Mouse (Mus musculus) heart, embryonic 10.5 days (tissue): ENCODE measurements around the gene Kras. TPM values are rescaled to one million over a fixed set of nuclear protein-coding genes. Genes with fewer than 3 reads are reported as not detected.
A peak's percentile ranks its signal among the peaks of the same experiment; 100 is the strongest.

Source experiments
- DNase-seq: peaks from one replicate; pipeline ENCODE4 v3.0.0-alpha.2; 2017; ENCODE audit warnings: low spot score
- H3K27ac ChIP-seq: fragments of 300-500 bp; sonication (generic); 2 replicates; pipeline ENCODE4 v1.5.1; 2016; ENCODE audit warnings: mild to moderate bottlenecking
- H3K27me3 ChIP-seq: fragments of 300-500 bp; sonication (generic); 2 replicates; pipeline ENCODE4 v1.6.1; 2016; ENCODE audit warnings: mild to moderate bottlenecking; ENCODE audit not compliant: poor library complexity, insufficient read depth, severe bottlenecking
- H3K36me3 ChIP-seq: fragments of 300-500 bp; sonication (generic); 2 replicates; pipeline ENCODE4 v1.6.1; 2016; ENCODE audit warnings: mild to moderate bottlenecking, moderate library complexity
- H3K4me1 ChIP-seq: fragments of 300-500 bp; sonication (generic); 2 replicates; pipeline ENCODE4 v1.6.1; 2016; ENCODE audit warnings: mild to moderate bottlenecking
- H3K4me3 ChIP-seq: fragments of 300-500 bp; sonication (generic); 2 replicates; pipeline ENCODE4 v1.5.1; 2016; ENCODE audit warnings: mild to moderate bottlenecking, moderate library complexity
- H3K9me3 ChIP-seq: fragments of 300-500 bp; sonication (generic); 2 replicates; pipeline ENCODE4 v1.6.1; 2016; ENCODE audit warnings: mild to moderate bottlenecking, moderate library complexity
- WGBS: fragments of 180-500 bp; shearing (Covaris S2); methylation state at CpG from one replicate; pipeline ENCODE4 v1.1.7; 2016; 5-methylcytosine and 5-hydroxymethylcytosine counted together
- polyA plus RNA-seq: library from polyadenylated mRNA; unstranded; fragments of >200 nt; fragmentation: Nextera tagmentation; extraction: Ambion mirVana; gene quantifications from 2 replicates; pipeline ENCODE4 v1.2.1, GENCODE M21; 2016

The Kras gene
- polyA plus RNA-seq, 1 experiment from 2014 or later: 70.6 TPM

- Histone ChIP-seq H3K27me3 (peaks cover 74% of the 10 kb centered on the region), H3K4me3 (no peak overlapping the region), H3K36me3 (no peaks in the 10 kb centered on the region), H3K4me1 (peaks cover 11% of the 10 kb centered on the region), H3K27ac (no peak overlapping the region), H3K9me3 (no peaks in the 10 kb centered on the region)
- 79% methylated on average over 12 of the region's 12 CpGs for WGBS
- no peak for DNase-seq
These were observed 24.1 kb upstream of the Kras start for GRCm38 (mm10) chr6:145273971-145274620.

DNA sequence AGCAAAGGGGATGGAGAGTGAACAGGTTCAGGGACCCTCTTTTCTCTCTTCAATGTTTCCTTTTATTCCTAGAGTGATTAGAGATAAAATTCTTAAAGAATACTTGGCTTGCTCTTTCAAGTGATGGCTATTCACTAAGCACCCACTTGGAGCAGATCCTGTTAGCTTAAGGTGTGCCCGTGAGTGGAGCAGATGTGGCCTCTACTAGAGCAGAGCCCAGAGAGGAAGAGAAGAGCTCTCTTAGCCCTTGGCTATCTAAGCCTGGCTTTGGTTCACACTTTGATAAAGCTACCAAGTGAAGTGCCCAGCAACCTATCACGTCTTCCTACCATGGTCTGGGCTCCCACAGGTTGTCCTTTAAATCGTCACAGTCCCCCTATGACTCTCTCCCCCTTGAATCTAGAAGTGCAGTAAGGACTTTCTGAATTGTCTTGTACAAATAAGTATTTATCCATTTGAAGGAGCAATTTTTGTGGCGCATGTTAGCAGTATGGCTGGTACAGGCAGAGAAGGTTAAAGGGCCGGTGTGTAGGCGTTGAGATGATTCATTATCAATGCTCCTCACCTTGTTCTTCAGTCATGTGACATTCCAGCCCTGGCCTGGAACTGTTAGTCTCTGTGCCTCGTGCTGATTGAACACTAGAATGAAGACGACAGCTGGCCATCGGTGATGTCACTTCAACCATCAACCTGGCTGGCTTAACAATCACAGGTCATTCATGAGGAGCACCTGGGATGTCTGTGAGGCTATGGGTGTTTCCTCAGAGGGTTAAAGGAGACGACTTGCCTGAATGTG is 22.3 kb upstream of the Kras start:
- H3K36me3 ChIP-seq: no peaks in the 10 kb centered on the region
- no peak for DNase-seq
- H3K9me3 ChIP-seq: no peaks in the 10 kb centered on the region
- H3K4me1 ChIP-seq: peaks cover 11% of the 10 kb centered on the region
- WGBS: 66% methylated on average over 10 of the region's 10 CpGs
- H3K27me3 ChIP-seq: peaks cover 70% of the 10 kb centered on the region
- H3K4me3 ChIP-seq: no peak overlapping the region
- H3K27ac ChIP-seq: no peak overlapping the region

GRCm38 (mm10) chr6:145269313-145269845 is 19.3 kb upstream of the Kras start:
- Histone ChIP-seq H3K27me3 (peaks cover 68% of the 10 kb centered on the region), H3K36me3 (no peaks in the 10 kb centered on the region), H3K4me1 (no peaks in the 10 kb centered on the region), H3K27ac (no peak overlapping the region), H3K4me3 (no peak overlapping the region), H3K9me3 (no peaks in the 10 kb centered on the region)
- 60% methylated on average over 4 of the region's 4 CpGs for WGBS
- DNase-seq: no peak

DNA sequence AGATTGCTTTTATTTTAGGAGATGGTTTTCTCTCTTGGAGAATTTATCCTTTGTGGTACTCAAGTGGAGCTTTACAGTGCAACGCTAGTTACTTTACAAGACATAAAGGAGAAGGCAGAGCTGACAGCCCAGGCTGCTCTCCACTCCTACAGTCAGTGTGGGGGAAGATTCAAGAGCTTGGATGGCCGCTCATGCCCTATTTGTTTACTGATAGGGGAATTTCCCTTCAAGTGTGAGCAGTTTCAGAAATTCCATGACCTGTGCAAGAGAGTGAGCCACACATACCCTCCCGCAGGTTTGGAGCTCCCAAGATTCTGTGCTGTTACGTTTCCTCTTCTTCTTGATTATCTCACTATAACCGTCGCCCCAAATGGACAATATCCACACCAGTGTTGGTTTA is 17.7 kb upstream of the Kras start:
- H3K27me3 ChIP-seq: peaks cover 68% of the 10 kb centered on the region
- no peaks in the 10 kb centered on the region for H3K4me1 ChIP-seq
- 67% methylated on average over 6 of the region's 6 CpGs for WGBS
- H3K27ac ChIP-seq: no peak overlapping the region
- no peak for DNase-seq
- H3K4me3 ChIP-seq: no peak overlapping the region
- H3K36me3 ChIP-seq: no peaks in the 10 kb centered on the region
- H3K9me3 ChIP-seq: no peaks in the 10 kb centered on the region

DNA sequence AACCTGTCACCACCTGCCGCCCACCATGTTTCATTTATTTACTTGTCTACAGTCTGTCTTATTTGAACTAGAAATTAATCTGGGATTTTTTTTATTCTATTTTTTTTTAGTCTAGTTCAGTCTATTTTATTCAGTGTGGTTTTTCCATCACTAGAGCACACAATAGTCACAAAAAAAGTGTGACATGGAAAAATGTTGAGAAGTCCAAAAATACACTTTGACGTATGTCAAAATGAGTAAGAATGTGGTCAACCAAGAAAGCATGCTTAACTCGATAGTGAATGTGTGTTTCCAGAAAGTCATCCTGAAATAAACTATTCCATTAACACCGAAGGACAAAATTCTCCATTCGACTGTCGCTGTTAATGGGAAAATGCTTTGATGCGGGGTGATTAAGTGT is 12.3 kb upstream of the Kras start:
- H3K4me3 ChIP-seq: no peak overlapping the region
- 86% methylated on average over 7 of the region's 7 CpGs for WGBS
- no peaks in the 10 kb centered on the region for H3K9me3 ChIP-seq
- no peaks in the 10 kb centered on the region for H3K36me3 ChIP-seq
- H3K4me1 ChIP-seq: no peaks in the 10 kb centered on the region
- peaks cover 83% of the 10 kb centered on the region for H3K27me3 ChIP-seq
- no peak overlapping the region for H3K27ac ChIP-seq
- no peak for DNase-seq

- Histone ChIP-seq H3K9me3 (no peaks in the 10 kb centered on the region), H3K4me3 (no peak overlapping the region), H3K27me3 (peaks cover 92% of the 10 kb centered on the region), H3K4me1 (no peaks in the 10 kb centered on the region), H3K36me3 (no peaks in the 10 kb centered on the region), H3K27ac (no peak overlapping the region)
- no peak for DNase-seq
- WGBS: 53% methylated on average over 2 of the region's 2 CpGs
These were observed 6.6 kb upstream of the Kras start for GRCm38 (mm10) chr6:145256701-145257073.

- Histone ChIP-seq H3K4me3 (no peak overlapping the region), H3K36me3 (no peaks in the 10 kb centered on the region), H3K9me3 (no peaks in the 10 kb centered on the region), H3K27ac (no peak overlapping the region), H3K27me3 (peaks cover 92% of the 10 kb centered on the region), H3K4me1 (no peaks in the 10 kb centered on the region)
- 80% methylated on average over 13 of the region's 13 CpGs for WGBS
- no peak for DNase-seq
These were observed 6.1 kb upstream of the Kras start for GRCm38 (mm10) chr6:145255952-145256700.

DNA sequence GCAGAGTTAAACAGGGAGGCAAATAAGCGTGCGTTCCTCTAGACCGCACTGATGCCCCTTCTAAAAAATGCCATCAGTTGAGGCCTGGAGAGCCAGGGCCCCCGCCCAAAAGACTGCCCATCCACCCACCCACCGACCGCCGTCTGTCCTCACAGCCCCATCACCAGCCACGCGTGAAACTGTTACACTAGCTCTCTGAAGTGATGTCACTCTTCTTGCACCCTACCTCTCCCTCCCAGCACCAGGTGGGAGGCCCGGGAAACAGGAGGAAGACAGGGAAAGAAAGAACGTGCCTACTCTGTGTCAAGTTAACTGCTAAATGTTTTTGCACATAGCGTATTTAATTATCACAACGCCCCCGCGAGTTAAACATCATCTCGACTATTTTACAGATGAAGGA is 781 bp upstream of the Kras start:
- 11% methylated on average over 16 of the region's 16 CpGs for WGBS

DNA sequence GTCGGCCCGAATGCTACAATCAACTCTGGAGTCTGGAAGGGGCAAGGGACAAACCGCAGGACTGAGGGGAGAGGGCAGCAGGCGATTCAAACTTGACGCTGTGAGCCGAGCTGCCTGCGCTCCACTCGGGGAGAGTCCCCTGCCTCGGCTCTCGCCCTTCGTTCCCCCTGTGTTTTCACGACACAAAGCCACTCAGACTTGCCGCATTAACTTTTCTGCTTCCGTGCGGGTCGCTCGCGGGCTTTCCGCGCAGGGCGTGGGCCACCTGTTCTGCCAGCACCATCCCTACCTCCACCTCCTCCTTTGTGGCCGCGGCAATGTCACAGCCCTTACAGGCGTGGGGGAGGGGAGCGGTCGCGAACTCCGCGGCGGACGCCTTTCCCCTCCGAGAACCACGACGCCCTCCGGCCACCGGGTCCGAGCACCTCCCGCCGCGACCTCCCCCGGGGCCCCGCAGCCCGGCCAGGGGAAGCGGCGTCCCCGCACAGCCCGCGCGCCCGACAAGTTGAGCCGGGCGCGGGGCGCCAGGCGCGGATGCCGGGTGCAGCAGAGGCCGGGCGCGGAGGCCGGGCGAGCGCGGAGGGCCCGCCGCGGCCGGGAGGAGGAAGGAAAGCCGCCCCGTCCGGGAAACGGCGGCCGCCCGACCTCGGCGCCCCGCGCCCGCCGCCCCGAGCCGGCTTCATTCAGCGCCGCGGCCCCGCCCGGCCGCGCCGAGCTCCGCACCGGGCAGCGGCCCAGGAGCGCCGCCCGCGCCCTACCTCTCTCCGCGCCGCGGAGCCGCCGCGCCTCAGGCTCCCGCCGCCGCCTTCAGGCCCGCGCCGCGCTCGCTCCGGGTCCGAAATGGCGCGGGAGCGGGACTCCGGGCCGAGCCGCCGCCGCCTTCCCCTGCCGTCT is 501 bp downstream of the Kras start:
- peaks cover 11% of the 10 kb centered on the region for H3K4me1 ChIP-seq
- peak; percentile 87 for DNase-seq
- peak overlapping the region; percentile 94 for H3K4me3 ChIP-seq
- H3K36me3 ChIP-seq: peaks cover 18% of the 10 kb centered on the region
- H3K27me3 ChIP-seq: peaks cover 40% of the 10 kb centered on the region
- peak overlapping the region; percentile 96 for H3K27ac ChIP-seq
- 7% methylated on average over 90 of the region's 124 CpGs for WGBS
- no peaks in the 10 kb centered on the region for H3K9me3 ChIP-seq

More for the DNA sequence above, 781 bp upstream of the Kras start:
- Histone ChIP-seq H3K27ac (peak overlapping the region; percentile 96), H3K36me3 (peaks cover 7% of the 10 kb centered on the region; the same call in 1 of the 2 replicates), H3K4me3 (peak overlapping the region; percentile 94), H3K9me3 (no peaks in the 10 kb centered on the region), H3K27me3 (peaks cover 53% of the 10 kb centered on the region), H3K4me1 (peaks cover 11% of the 10 kb centered on the region)
- no peak for DNase-seq

DNA sequence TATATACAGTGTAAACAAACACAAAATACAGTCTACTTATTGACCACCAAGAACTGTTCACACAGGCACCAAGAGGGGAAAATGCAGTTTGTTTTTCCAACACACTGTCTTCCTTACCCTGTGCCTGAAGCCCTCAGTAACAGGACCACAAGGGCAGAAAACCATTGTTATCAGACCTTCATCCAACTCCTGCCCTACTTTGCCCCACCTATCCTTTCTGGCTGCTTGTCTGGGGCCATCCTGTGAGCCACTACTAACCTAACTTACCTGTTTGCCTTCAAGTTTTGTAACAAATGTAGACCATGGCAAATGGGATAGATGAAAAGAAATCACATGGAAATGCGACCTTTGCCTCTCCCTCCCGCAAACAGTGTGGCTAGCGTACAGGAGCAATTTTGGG is 2.2 kb downstream of the Kras start:
- no peaks in the 10 kb centered on the region for H3K9me3 ChIP-seq
- peaks cover 11% of the 10 kb centered on the region for H3K4me1 ChIP-seq
- DNase-seq: no peak
- no peak overlapping the region for H3K27ac ChIP-seq
- H3K36me3 ChIP-seq: peaks cover 23% of the 10 kb centered on the region
- WGBS: 83% methylated on average over 3 of the region's 3 CpGs
- H3K27me3 ChIP-seq: peaks cover 24% of the 10 kb centered on the region; the same call in 1 of the 2 replicates
- H3K4me3 ChIP-seq: no peak overlapping the region

- peaks cover 13% of the 10 kb centered on the region; the same call in 1 of the 2 replicates for H3K27me3 ChIP-seq
- H3K9me3 ChIP-seq: no peaks in the 10 kb centered on the region
- peaks cover 11% of the 10 kb centered on the region for H3K4me1 ChIP-seq
- H3K27ac ChIP-seq: no peak overlapping the region
- no peak for DNase-seq
- WGBS: 86% methylated on average over 5 of the region's 5 CpGs
- no peak overlapping the region for H3K4me3 ChIP-seq
- H3K36me3 ChIP-seq: peaks cover 23% of the 10 kb centered on the region
These were observed 3.2 kb downstream of the Kras start for GRCm38 (mm10) chr6:145246841-145247240.

- DNase-seq: no peak
- WGBS: 37% methylated on average over 1 of the region's 1 CpGs
- Histone ChIP-seq H3K9me3 (no peaks in the 10 kb centered on the region), H3K4me3 (no peak overlapping the region), H3K4me1 (no peaks in the 10 kb centered on the region), H3K27ac (no peak overlapping the region), H3K36me3 (peaks cover 36% of the 10 kb centered on the region), H3K27me3 (no peaks in the 10 kb centered on the region)
These were observed 7.5 kb downstream of the Kras start for GRCm38 (mm10) chr6:145242521-145242920.
